Mouse (Mus musculus) brain, embryonic 14.5 days (tissue): ENCODE data around the gene Phospho1.

ENCODE experiments used
- CTCF ChIP-seq: fragments of 200-500 bp; IDR thresholded peaks from 2 replicates; pipeline ENCODE4 v1.5.1; 2012; ENCODE audit warnings: inconsistent platforms, mild to moderate bottlenecking, moderate library complexity, borderline replicate concordance; ENCODE audit not compliant: insufficient read depth, insufficient read length; ENCODE audit errors: extremely low read depth
- POLR2A ChIP-seq: fragments of 200-500 bp; IDR thresholded peaks from 2 replicates; pipeline ENCODE4 v1.6.1; 2012; ENCODE audit warnings: mild to moderate bottlenecking, inconsistent platforms, borderline replicate concordance; ENCODE audit not compliant: poor library complexity, insufficient read depth, insufficient read length, severe bottlenecking; ENCODE audit errors: extremely low read depth

DNA sequence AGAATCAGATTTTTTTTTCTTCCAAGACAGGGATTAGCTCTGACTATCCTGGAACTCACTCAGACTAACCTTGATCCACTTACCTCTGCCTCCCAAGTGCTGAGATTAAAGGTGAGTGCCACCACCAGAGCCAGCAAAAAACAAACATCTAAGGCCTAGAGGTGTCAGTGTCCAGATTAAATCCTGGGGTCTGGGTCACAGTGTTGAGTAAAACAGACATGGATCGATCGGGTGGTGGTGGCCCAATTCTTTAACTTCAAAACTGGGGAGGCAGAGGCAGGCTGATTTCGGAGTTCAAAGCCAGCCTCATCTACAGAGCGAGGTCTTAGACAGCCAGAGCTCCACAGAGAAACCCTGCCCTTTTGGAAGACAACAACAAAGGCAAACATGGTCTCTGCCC lies 1.9 kb upstream of the Phospho1 start:
- TF ChIP-seq CTCF (no peak), POLR2A (no peak)
